8 mouse cellular contexts compared by ENCODE assay signal in the genomic region with DNA sequence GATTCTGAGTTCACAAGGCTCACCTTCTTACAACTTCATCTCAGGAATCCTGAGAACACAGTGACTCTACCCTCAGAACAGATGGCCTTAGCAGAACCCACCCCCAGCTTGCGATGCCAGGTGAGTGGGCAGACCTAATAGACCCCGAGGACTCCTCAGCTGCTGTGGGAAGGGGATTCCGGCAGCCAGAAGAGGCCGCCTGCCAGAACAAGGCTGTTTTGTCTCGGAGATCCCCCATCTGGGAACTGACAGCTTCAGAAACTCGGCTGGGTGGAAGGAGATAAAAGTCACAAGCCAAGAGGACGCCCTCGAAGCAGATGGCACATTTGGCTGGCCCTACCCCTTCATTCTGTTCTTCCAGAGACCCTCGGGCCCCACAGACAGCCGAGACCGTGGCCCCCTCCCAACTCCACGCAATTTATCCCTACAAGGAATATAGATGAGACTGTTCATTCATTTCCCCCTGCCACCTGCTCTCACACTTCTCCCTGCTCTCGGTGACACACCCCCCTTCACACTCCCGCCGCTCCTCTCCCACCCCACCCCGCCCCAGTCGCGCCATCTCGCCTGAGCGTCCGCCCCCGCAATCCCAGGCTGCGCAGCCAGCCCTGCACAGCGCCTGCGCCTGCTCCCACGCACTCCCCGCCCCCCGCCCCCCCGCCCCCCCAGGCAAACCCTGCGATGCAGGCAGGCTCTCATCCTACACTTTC. TPM values are rescaled to one million over a fixed set of nuclear protein-coding genes. Genes with fewer than 3 reads are reported as not detected.
DNase-seq lines count a peak whose midpoint lies in the region; ATAC-seq and TF ChIP-seq lines count a peak whose summit lies in the region.

A gene (minus strand): TSS at position 51 of the 710 bp plus-strand sequence.

- H3K4me3 ChIP-seq in heart, embryonic 11.5 days (ENCODE audit: low read depth, low read length), result peak within 1 kb of the TSS; percentile 45
- peak within 1 kb of the TSS; percentile 43 for H3K4me3 ChIP-seq in embryonic facial prominence, embryonic 15.5 days (replicated peaks)
- peak within 1 kb of the TSS; percentile 34 for H3K4me3 ChIP-seq in hindbrain, postnatal 0 days (ENCODE audit: low read length)
- H3K4me3 ChIP-seq in limb, embryonic 10.5 days, result peak within 1 kb of the TSS; percentile 51
- peak within 1 kb of the TSS; percentile 38 for H3K4me3 ChIP-seq in midbrain, postnatal 0 days (ENCODE audit: low read depth, low read length)

- H3K9me3 ChIP-seq in heart, embryonic 11.5 days (replicated peaks; ENCODE audit: control insufficient read depth, low read length), result no peaks in the 10 kb centered on the region
- no peaks in the 10 kb centered on the region for H3K9me3 ChIP-seq in embryonic facial prominence, embryonic 15.5 days (replicated peaks)
- no peaks in the 10 kb centered on the region for H3K9me3 ChIP-seq in hindbrain, postnatal 0 days (ENCODE audit: low read length)
- no peaks in the 10 kb centered on the region for H3K9me3 ChIP-seq in limb, embryonic 10.5 days (replicated peaks)
- no peaks in the 10 kb centered on the region for H3K9me3 ChIP-seq in midbrain, postnatal 0 days (ENCODE audit: low read length)

- whole genome bisulfite sequencing in heart, embryonic 11.5 days (ENCODE audit: insufficient replicate concordance), result 4% methylated on average over 30 of the region's 30 CpGs
- 2% methylated on average over 30 of the region's 30 CpGs for WGBS in embryonic facial prominence, embryonic 15.5 days
- WGBS in hindbrain, postnatal 0 days, result 2% methylated on average over 30 of the region's 30 CpGs
- 4% methylated on average over 30 of the region's 30 CpGs for WGBS in limb, embryonic 10.5 days
- 1% methylated on average over 30 of the region's 30 CpGs for WGBS in midbrain, postnatal 0 days

- no peak for DNase-seq in heart, adult 8-10 months (ENCODE audit: low spot score)
- DNase-seq in adrenal gland, postnatal 36 days, result peak; percentile 54 to 66
- DNase-seq in hindbrain, postnatal 0 days (ENCODE audit: low spot score), result peak; percentile 86
- no peak for DNase-seq in limb, embryonic 10.5 days (ENCODE audit: low spot score)
- DNase-seq in midbrain, postnatal 0 days (ENCODE audit: low spot score), result peak; percentile 91
- DNase-seq in urinary bladder, postnatal 4 days (ENCODE audit: low spot score in 2 of 2), result peak; percentile 43 to 66

- H3K4me1 ChIP-seq in heart, embryonic 11.5 days (ENCODE audit: control insufficient read depth, insufficient read depth, low read length), result peaks cover 13% of the 10 kb centered on the region
- peaks cover 29% of the 10 kb centered on the region for H3K4me1 ChIP-seq in embryonic facial prominence, embryonic 15.5 days
- H3K4me1 ChIP-seq in hindbrain, postnatal 0 days (ENCODE audit: insufficient read depth, low read length), result peaks cover 20% of the 10 kb centered on the region
- peaks cover 39% of the 10 kb centered on the region for H3K4me1 ChIP-seq in limb, embryonic 10.5 days
- H3K4me1 ChIP-seq in midbrain, postnatal 0 days (ENCODE audit: insufficient read depth, low read length), result peaks cover 6% of the 10 kb centered on the region; the same call in 1 of the 2 replicates

- ATAC-seq in heart, embryonic 11.5 days (replicated peaks; ENCODE audit: insufficient number of reproducible peaks, low FRiP score, low TSS enrichment), result peak; percentile 37; the same call in 1 of the 2 replicates
- ATAC-seq in embryonic facial prominence, embryonic 15.5 days (ENCODE audit: insufficient number of reproducible peaks, low FRiP score, low TSS enrichment, low read depth), result peak; percentile 63
- ATAC-seq in hindbrain, postnatal 0 days, result peak; percentile 91
- peak; percentile 88 for ATAC-seq in midbrain, postnatal 0 days (ENCODE audit: low FRiP score)

- peaks cover 17% of the 10 kb centered on the region for H3K27me3 ChIP-seq in heart, embryonic 11.5 days (ENCODE audit: control insufficient read depth, insufficient read depth, low read length)
- no peaks in the 10 kb centered on the region for H3K27me3 ChIP-seq in embryonic facial prominence, embryonic 15.5 days
- no peaks in the 10 kb centered on the region for H3K27me3 ChIP-seq in hindbrain, postnatal 0 days (ENCODE audit: insufficient read depth, low read length)
- peaks cover 55% of the 10 kb centered on the region for H3K27me3 ChIP-seq in limb, embryonic 10.5 days (ENCODE audit: low read depth, poor library complexity, severe bottlenecking)
- no peaks in the 10 kb centered on the region for H3K27me3 ChIP-seq in midbrain, postnatal 0 days (ENCODE audit: insufficient read depth, low read length)

- no peak for TF ChIP-seq CTCF in hindbrain, postnatal 0 days (IDR thresholded peaks at IDR 0.05; ENCODE audit: low read depth)
- TF ChIP-seq CTCF in midbrain, postnatal 0 days (IDR thresholded peaks at IDR 0.05), result 0 out of 2 replicates have a peak, but pooled peaks have one; percentile 7

- no peaks in the 10 kb centered on the region for H3K36me3 ChIP-seq in heart, embryonic 11.5 days (ENCODE audit: control insufficient read depth, insufficient read depth, low read length)
- no peaks in the 10 kb centered on the region for H3K36me3 ChIP-seq in embryonic facial prominence, embryonic 15.5 days
- no peaks in the 10 kb centered on the region for H3K36me3 ChIP-seq in hindbrain, postnatal 0 days (ENCODE audit: insufficient read depth, low read length)
- H3K36me3 ChIP-seq in limb, embryonic 10.5 days, result no peaks in the 10 kb centered on the region
- H3K36me3 ChIP-seq in midbrain, postnatal 0 days (ENCODE audit: insufficient read depth, low read length), result no peaks in the 10 kb centered on the region

- H3K9ac ChIP-seq in heart, embryonic 11.5 days (ENCODE audit: low read depth, low read length), result peak within 1 kb of the TSS; percentile 73
- peak within 1 kb of the TSS; percentile 33 for H3K9ac ChIP-seq in embryonic facial prominence, embryonic 15.5 days
- peak within 1 kb of the TSS; percentile 50 for H3K9ac ChIP-seq in hindbrain, postnatal 0 days (replicated peaks; ENCODE audit: low read length)
- H3K9ac ChIP-seq in midbrain, postnatal 0 days (replicated peaks; ENCODE audit: low read length, poor library complexity, severe bottlenecking), result peak within 1 kb of the TSS; percentile 63

- no peak within 1 kb of the TSS for H3K27ac ChIP-seq in heart, embryonic 11.5 days (ENCODE audit: low read depth, low read length)
- H3K27ac ChIP-seq in embryonic facial prominence, embryonic 15.5 days (replicated peaks), result peak within 1 kb of the TSS; percentile 76
- H3K27ac ChIP-seq in hindbrain, postnatal 0 days, result peak within 1 kb of the TSS; percentile 86
- H3K27ac ChIP-seq in limb, embryonic 10.5 days, result peak within 1 kb of the TSS; percentile 72
- peak within 1 kb of the TSS; percentile 80 for H3K27ac ChIP-seq in midbrain, postnatal 0 days (ENCODE audit: low read depth, low read length)

- peak within 1 kb of the TSS; percentile 84 for H3K4me2 ChIP-seq in heart, embryonic 11.5 days
- H3K4me2 ChIP-seq in embryonic facial prominence, embryonic 15.5 days (replicated peaks), result peak within 1 kb of the TSS; percentile 89
- H3K4me2 ChIP-seq in hindbrain, postnatal 0 days (ENCODE audit: low read depth, low read length), result peak within 1 kb of the TSS; percentile 69
- peak within 1 kb of the TSS; percentile 80 for H3K4me2 ChIP-seq in midbrain, postnatal 0 days (ENCODE audit: low read depth, low read length, poor library complexity, severe bottlenecking)

RNA-seq across cellular contexts. Expression of the gene that starts here (rescaled TPM):
- 0.21 and 1.0 TPM in 2 replicates for polyA plus RNA-seq in heart, embryonic 11.5 days (2014; fragmentation: Nextera tagmentation; extraction: Ambion mirVana)
- total RNA-seq in heart, adult 8-10 months (2022), result under 1 TPM in 2 of 4 experiments, not detected in 2; 0.31 to 0.44 TPM
- 1 to 10 TPM; 1.2 TPM for total RNA-seq in adrenal gland, postnatal 36 days (2021)
- 1.1 and 1.2 TPM in 2 replicates for polyA plus RNA-seq in embryonic facial prominence, embryonic 15.5 days (2015; fragmentation: Nextera tagmentation; extraction: Ambion mirVana)
- 8.5 and 10.4 TPM in 2 replicates for total RNA-seq in hindbrain, postnatal 0 days (2014; rRNA removed)
- polyA plus RNA-seq in hindbrain, postnatal 0 days (2015; fragmentation: Nextera tagmentation; extraction: Ambion mirVana), result 3.7 and 4.6 TPM in 2 replicates
- polyA plus RNA-seq in limb, embryonic 10.5 days (2016; fragmentation: Nextera tagmentation; extraction: Ambion mirVana), result 0.24 and 0.41 TPM in 2 replicates
- 5.0 and 7.3 TPM in 2 replicates for total RNA-seq in midbrain, postnatal 0 days (2014; rRNA removed)
- 2.1 and 2.7 TPM in 2 replicates for polyA plus RNA-seq in midbrain, postnatal 0 days (2015; fragmentation: Nextera tagmentation; extraction: Ambion mirVana)

Comparison
In these comparisons a context has a peak if more than half of its experiments do, and no peak if none do; other contexts are left out.
1. ATAC-seq: peak in every context shown above with its lines; median percentile 91 in hindbrain, postnatal 0 days; 88 in midbrain, postnatal 0 days; 63 in embryonic facial prominence, embryonic 15.5 days; 37 in heart, embryonic 11.5 days.
2. DNase-seq: peak in adrenal gland, postnatal 36 days (2 of 2), hindbrain, postnatal 0 days (single experiment), midbrain, postnatal 0 days (single experiment) and urinary bladder, postnatal 4 days (2 of 2); none in heart, adult 8-10 months (single experiment) and limb, embryonic 10.5 days (single experiment).
3. Peak in every context shown above with its lines, with median percentiles within 50 percentile points of each other: H3K4me2 ChIP-seq, H3K4me3 ChIP-seq and H3K9ac ChIP-seq.